Mouse (Mus musculus) splenic B cell, adult 2 months (primary cell): ENCODE data around the gene Nepro.

ENCODE experiments used
- DNase-seq: peaks from one replicate; pipeline ENCODE4 v3.0.0-alpha.2; 2011; ENCODE audit warnings: low read depth, low spot score
- H3K27me3 ChIP-seq: 2 replicates; pipeline ENCODE4 v1.6.1; 2012; ENCODE audit warnings: mild to moderate bottlenecking, low read length, moderate library complexity, mixed read lengths; ENCODE audit not compliant: control insufficient read depth, poor library complexity, insufficient read depth, severe bottlenecking
- H3K36me3 ChIP-seq: 2 replicates; pipeline ENCODE4 v1.6.1; 2012; ENCODE audit warnings: mild to moderate bottlenecking, low read length, moderate library complexity, mixed read lengths; ENCODE audit not compliant: control insufficient read depth, poor library complexity, insufficient read depth, severe bottlenecking

The Nepro gene

DNA sequence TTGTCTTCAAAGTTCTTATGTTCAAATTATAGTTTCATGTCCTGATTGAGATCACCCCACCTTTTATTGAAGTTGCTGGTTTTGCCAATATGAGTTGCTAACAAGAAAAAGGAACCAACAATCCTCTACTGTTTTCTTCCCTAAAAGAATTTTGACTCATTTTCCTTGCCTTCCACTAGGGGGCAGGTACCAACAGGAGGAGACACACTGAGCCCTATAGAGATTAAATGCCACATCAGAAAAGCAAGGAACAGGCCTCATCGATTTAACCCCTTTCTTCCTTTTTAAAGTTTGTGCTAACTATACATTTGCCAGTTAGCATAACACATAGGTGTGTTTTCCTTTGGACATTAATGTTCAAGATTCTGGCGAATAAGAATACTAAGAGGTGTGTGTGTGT lies 43.9 kb downstream of the Nepro start:
- Histone ChIP-seq H3K36me3 (no peaks in the 10 kb centered on the region), H3K27me3 (no peaks in the 10 kb centered on the region)
- peak; percentile 61 for DNase-seq

DNA sequence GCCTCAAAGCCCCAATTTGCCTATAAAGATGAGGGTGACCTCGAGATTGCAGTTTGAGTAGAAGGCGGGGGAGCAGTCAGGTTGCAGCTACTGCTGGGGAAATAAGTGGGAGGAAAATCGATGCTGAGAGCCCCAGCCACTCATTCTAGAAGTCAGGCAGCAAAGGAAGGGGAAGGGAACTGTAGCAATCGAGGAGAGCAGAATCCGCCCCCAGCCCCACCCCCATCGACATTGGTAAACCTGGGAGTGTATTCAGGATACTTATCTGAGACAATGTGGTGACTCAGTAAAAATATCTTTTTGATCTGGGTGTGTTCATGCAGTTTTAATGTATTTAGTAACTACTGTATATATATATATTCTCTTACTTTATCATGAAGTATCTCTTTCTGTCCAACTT lies 48.5 kb downstream of the Nepro start:
- DNase-seq, result no peak
- H3K36me3 ChIP-seq, result no peaks in the 10 kb centered on the region
- no peaks in the 10 kb centered on the region for H3K27me3 ChIP-seq

DNA sequence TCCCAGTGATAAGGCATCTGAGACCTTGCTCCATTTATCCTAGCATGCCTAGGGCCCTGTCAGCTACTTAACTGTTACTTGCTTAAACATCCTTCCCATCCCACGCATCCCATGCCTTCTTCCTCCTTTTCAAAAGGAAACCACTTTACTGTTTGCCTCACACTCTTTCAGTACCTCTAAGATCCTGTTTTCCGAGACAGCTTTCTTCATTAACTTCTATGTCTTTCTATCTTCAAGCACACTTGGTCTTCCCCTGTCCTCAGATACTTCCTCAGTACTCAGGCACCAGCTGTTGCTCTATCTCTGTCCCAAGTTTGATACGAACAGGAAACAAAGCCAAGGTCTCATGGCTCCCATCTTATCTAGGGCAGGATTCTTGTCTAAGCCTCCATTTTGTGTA lies 49.6 kb downstream of the Nepro start:
- DNase-seq, result no peak
- Histone ChIP-seq H3K36me3 (no peaks in the 10 kb centered on the region), H3K27me3 (no peaks in the 10 kb centered on the region)

DNA sequence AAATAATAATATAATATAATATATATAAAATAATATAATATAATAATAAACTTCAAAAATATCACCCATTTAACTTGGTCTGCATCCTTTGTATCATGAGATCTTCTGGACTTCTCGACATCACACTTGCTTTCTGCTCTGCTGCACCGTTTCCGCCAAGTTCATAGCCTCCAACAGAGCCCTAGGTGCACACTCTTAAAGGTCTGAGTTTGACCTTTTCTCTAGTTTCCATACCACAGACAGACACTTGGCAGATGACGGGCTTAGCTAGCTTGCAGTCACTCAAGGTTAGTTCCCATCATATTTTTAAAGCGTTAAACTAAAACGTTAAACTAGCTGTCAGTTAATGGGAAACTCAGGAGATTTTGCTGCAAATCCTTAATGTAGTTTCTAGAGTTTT lies 50.1 kb downstream of the Nepro start:
- DNase-seq, result no peak
- H3K36me3 ChIP-seq, result no peaks in the 10 kb centered on the region
- no peaks in the 10 kb centered on the region for H3K27me3 ChIP-seq

DNA sequence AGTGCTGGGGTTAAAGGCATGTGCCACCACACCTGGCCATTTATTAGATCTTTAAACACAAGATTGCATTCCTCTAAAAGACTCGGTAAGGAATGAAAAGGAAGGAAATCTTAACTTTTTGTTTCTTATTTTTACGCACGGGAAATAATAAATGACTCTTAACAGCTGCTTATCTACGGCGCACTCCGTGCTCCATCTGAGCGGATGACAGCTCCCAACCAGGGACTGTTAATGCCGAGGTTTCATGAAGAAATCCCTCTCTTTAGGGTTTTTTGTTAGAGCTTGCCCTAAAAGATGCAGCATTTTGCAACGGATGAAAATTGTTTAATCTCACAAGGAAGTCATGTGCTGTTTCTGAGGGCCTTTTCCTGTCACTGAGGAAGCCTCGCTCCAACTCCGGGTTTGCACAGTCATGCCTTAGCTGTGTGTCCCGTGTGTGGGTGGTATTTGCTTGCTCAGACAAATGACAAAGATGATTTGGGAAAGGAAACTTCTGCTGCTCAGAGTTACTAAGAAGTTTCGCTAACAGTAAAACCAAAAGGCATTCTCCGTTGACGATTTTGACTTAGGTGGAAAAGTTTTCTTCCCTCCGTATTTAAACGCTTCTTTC lies 54.5 kb downstream of the Nepro start:
- no peaks in the 10 kb centered on the region for H3K27me3 ChIP-seq
- DNase-seq, result peak; percentile 24

DNA sequence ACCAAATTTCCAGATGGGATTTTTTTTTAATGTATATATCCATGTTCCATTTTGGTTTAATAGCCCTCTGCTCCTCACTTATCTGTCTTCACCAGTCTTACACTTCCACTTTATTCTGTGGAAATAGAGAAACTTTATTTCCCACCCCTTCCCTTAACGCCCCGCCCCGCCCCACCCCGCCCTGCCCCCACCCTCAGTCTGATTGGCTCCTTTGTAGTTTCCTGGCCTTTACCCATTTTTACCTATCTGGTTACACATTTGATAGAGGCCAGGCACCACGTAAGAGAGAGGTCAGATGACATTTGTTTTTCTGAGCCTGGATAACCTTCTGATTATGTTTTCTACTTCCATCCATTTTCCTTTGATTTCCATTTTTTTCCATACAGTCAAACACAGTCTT lies 55.4 kb downstream of the Nepro start:
- Histone ChIP-seq H3K36me3 (no peaks in the 10 kb centered on the region), H3K27me3 (no peaks in the 10 kb centered on the region)
- DNase-seq, result no peak

More for the DNA sequence above, 54.5 kb downstream of the Nepro start:
- no peaks in the 10 kb centered on the region for H3K36me3 ChIP-seq

DNA sequence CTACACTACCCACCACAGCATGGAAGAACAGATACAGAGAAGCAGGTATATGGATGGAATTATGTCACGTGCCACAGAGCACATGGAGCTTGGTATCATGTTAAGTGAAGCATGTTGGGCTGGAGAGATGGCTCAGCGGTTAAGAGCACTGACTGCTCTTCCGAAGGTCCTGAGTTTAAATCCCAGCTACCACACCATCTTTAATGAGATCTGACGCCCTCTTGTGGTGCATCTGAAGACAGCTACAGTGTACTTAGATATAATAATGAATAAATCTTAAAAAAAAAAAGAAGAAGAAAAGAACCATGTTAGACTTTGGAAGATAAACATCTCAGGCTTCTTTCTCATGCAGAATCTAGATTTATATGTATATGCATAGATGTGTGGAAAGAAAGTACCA lies 56.6 kb downstream of the Nepro start:
- DNase-seq, result no peak

More for the DNA sequence above, 56.6 kb downstream of the Nepro start:
- H3K27me3 ChIP-seq, result no peaks in the 10 kb centered on the region
- H3K36me3 ChIP-seq, result no peaks in the 10 kb centered on the region
